Mouse (Mus musculus) mouse embryonic stem cell (cell line): Measurements from ENCODE around the gene Ccr4.

ENCODE experiments used
- in situ Hi-C, 2 experiments: fragments of 300-500 bp; cut with MboI; formaldehyde crosslinking; loops; 1 replicate in 1 of 2; 3 replicates in 1 of 2; pipeline ENCODE4 v1.14.3; 2019 to 2020; ENCODE audit warnings: low sequenced_read_pairs in 2 of 2, low pct_unique_long_range_greater_than_20kb in 1 of 2, mixed read lengths in 1 of 2; ENCODE audit not compliant: unreplicated experiment in 1 of 2

Ccr4 gene

GRCm38 (mm10) chr9:114526581-114526980 lies 21.9 kb upstream of the Ccr4 start:
- in situ Hi-C loops, result loop anchor here in 1 of 2 experiments (10.0 kb wide), 1 partner anchor 48 kb away; no protein-coding TSS in a partner anchor

GRCm38 (mm10) chr9:114525891-114526290 lies 21.2 kb upstream of the Ccr4 start:
- in situ Hi-C loops, result loop anchor here in 1 of 2 experiments (10.0 kb wide), 1 partner anchor 49 kb away; no protein-coding TSS in a partner anchor

- in situ Hi-C loops, result loop anchor here in 1 of 2 experiments (10.0 kb wide), 1 partner anchor 50 kb away; no protein-coding TSS in a partner anchor
Measured at GRCm38 (mm10) chr9:114525073-114525633, 20.4 kb upstream of the Ccr4 start.

- in situ Hi-C loops, result loop anchor here in 1 of 2 experiments (10.0 kb wide), 1 partner anchor 52 kb away; no protein-coding TSS in a partner anchor
Measured at GRCm38 (mm10) chr9:114522501-114522900, 17.8 kb upstream of the Ccr4 start.

GRCm38 (mm10) chr9:114522041-114522440 lies 17.3 kb upstream of the Ccr4 start:
- in situ Hi-C loops, result loop anchor here in 1 of 2 experiments (10.0 kb wide), 1 partner anchor 53 kb away; no protein-coding TSS in a partner anchor

GRCm38 (mm10) chr9:114520529-114520928 lies 15.8 kb upstream of the Ccr4 start:
- in situ Hi-C loops, result loop anchor here in 1 of 2 experiments (10.0 kb wide), 1 partner anchor 54 kb away; no protein-coding TSS in a partner anchor

GRCm38 (mm10) chr9:114518812-114519477 lies 14.2 kb upstream of the Ccr4 start:
- in situ Hi-C loops, result no loop called here

- in situ Hi-C loops, result no loop called here
Measured at GRCm38 (mm10) chr9:114517924-114518497, 13.3 kb upstream of the Ccr4 start.

- in situ Hi-C loops, result no loop called here
Measured at GRCm38 (mm10) chr9:114515364-114515763, 10.6 kb upstream of the Ccr4 start, which contains the start of gene C130032M10Rik. Gene C130032M10Rik, plus strand, starts transcription at chr9:114515697.

- in situ Hi-C loops, result no loop called here
Measured at GRCm38 (mm10) chr9:114512831-114513230, 8.1 kb upstream of the Ccr4 start.

GRCm38 (mm10) chr9:114509785-114510184 lies 5.1 kb upstream of the Ccr4 start:
- in situ Hi-C loops, result no loop called here

GRCm38 (mm10) chr9:114507421-114507820 lies 2.7 kb upstream of the Ccr4 start:
- in situ Hi-C loops, result no loop called here

- in situ Hi-C loops, result no loop called here
Measured at GRCm38 (mm10) chr9:114506564-114506963, 1.8 kb upstream of the Ccr4 start.

- in situ Hi-C loops, result loop anchor here (5.0 kb wide), 1 partner anchor 79 kb away; no protein-coding TSS in a partner anchor
Measured at GRCm38 (mm10) chr9:114502711-114503427, 1.8 kb downstream of the Ccr4 start.

- in situ Hi-C loops, result loop anchor here (5.0 kb wide), 1 partner anchor 80 kb away; no protein-coding TSS in a partner anchor
Measured at GRCm38 (mm10) chr9:114501913-114502312, 2.8 kb downstream of the Ccr4 start.

- in situ Hi-C loops, result loop anchor here (5.0 kb wide), 1 partner anchor 81 kb away; no protein-coding TSS in a partner anchor
Measured at GRCm38 (mm10) chr9:114501111-114501510, 3.6 kb downstream of the Ccr4 start.

- in situ Hi-C loops, result loop anchor here (5.0 to 25.0 kb wide), 3 partner anchors 82 to 185 kb away; partner anchors contain the start of gene Bcl2a1c (in 1 of the 2)
Measured at GRCm38 (mm10) chr9:114499783-114500515, 4.8 kb downstream of the Ccr4 start.

- in situ Hi-C loops, result loop anchor here (10.0 to 25.0 kb wide), 2 partner anchors 161 to 183 kb away; partner anchors contain the start of gene Bcl2a1c (in 1 of the 2)
Measured at GRCm38 (mm10) chr9:114498218-114498617, 6.5 kb downstream of the Ccr4 start.
